Mouse (Mus musculus) limb, embryonic 13.5 days (tissue): Measurements from ENCODE around the gene Spata21. TPM values are rescaled to one million over a fixed set of nuclear protein-coding genes. Genes with fewer than 3 reads are reported as not detected.

Experiments
- polyA plus RNA-seq: library from polyadenylated mRNA; unstranded; fragments of >200 nt; fragmentation: Nextera tagmentation; extraction: Ambion mirVana; gene quantifications from 2 replicates; pipeline ENCODE4 v1.2.1, GENCODE M21; 2015

Gene Spata21
- polyA plus RNA-seq, 1 experiment from 2014 or later = 0.08 TPM

Other genes starting within 250 kb of the Spata21 start
- gene Padi1, start 242.6 kb upstream of the Spata21 start, polyA plus RNA-seq = 0.20 and 0.25 TPM in 2 replicates
- 1.2 and 1.3 TPM in 2 replicates for gene Padi2, start 182.0 kb upstream of the Spata21 start, polyA plus RNA-seq
- gene Sdhb, start 127.1 kb upstream of the Spata21 start, polyA plus RNA-seq = 387 and 396 TPM in 2 replicates
- 37.4 and 41.8 TPM in 2 replicates for gene Atp13a2, start 101.5 kb upstream of the Spata21 start, polyA plus RNA-seq
- gene Mfap2, start 77.9 kb upstream of the Spata21 start, polyA plus RNA-seq = 757 and 803 TPM in 2 replicates
- gene Crocc, start 27.8 kb upstream of the Spata21 start, polyA plus RNA-seq = 7.2 and 8.0 TPM in 2 replicates
- gene Necap2, start 10.0 kb upstream of the Spata21 start, polyA plus RNA-seq = 88.7 and 92.3 TPM in 2 replicates
- 43.6 and 44.2 TPM in 2 replicates for gene Szrd1, start 51.4 kb downstream of the Spata21 start, polyA plus RNA-seq
- gene Fbxo42, start 59.6 kb downstream of the Spata21 start, polyA plus RNA-seq = 27.2 and 27.7 TPM in 2 replicates
- gene Rsg1, start 125.6 kb downstream of the Spata21 start, polyA plus RNA-seq = 6.1 and 8.4 TPM in 2 replicates
- gene Arhgef19, start 151.2 kb downstream of the Spata21 start, polyA plus RNA-seq = 8.1 and 10.9 TPM in 2 replicates
- gene Epha2, start 212.9 kb downstream of the Spata21 start, polyA plus RNA-seq = 2.6 and 3.9 TPM in 2 replicates